8 mouse cellular contexts compared by ENCODE assay signal in the genomic region with DNA sequence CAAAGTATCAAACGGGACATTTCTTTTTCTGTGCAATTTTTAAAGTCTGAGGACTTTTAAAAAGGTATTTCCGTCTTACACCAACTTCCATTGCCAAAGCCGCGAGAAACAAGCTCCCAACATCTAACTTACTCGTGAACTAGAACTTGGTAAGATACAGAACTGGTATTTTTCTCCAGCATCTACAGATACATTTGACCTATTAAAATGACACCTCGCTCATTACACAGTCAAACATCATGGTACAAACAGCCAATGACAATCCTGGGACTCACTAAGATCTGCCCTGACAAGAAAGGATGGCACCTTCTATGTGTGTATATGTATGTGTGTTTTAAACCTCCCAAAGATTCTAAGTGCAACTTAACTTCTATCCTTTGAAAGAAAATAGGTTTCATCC. TPM values are rescaled to one million over a fixed set of nuclear protein-coding genes. Genes with fewer than 3 reads are reported as not detected.
DNase-seq lines count a peak whose midpoint lies in the region; ATAC-seq and TF ChIP-seq lines count a peak whose summit lies in the region.

No protein-coding gene starts in this region.

- DNase-seq in spleen, adult 2 months (ENCODE audit: low read depth in 1 of 2, low spot score in 2 of 2) = peak in 1 of 2 experiments; percentile 45
- DNase-seq in spleen, postnatal 14 days (ENCODE audit: low spot score in 2 of 2) = no peak
- peak; percentile 22 for DNase-seq in embryo, embryonic 9.5 days (ENCODE audit: extremely low spot score)
- DNase-seq in hindbrain, embryonic 14.5 days (ENCODE audit: low spot score) = no peak
- DNase-seq in right cerebral cortex, postnatal 4 days = no peak
- DNase-seq in left cerebral cortex, postnatal 14 days (ENCODE audit: low spot score in 2 of 2) = no peak
- no peak for DNase-seq in frontal cortex, postnatal 10 days (ENCODE audit: low spot score in 2 of 2)

- WGBS in spleen, adult 2 months = under 1% methylated on average over 6 of the region's 6 CpGs
- WGBS in hindbrain, embryonic 14.5 days = 1% methylated on average over 6 of the region's 6 CpGs
- WGBS in midbrain, embryonic 13.5 days = under 1% methylated on average over 6 of the region's 6 CpGs

- TF ChIP-seq CTCF in spleen, adult 2 months (IDR thresholded peaks at IDR 0.05; ENCODE audit: extremely low read depth, insufficient read depth, insufficient read length, insufficient replicate concordance) = no peak

- H3K36me3 ChIP-seq in spleen, adult 2 months (ENCODE audit: control insufficient read depth, insufficient read depth, low read length) = no peaks in the 10 kb centered on the region
- H3K36me3 ChIP-seq in hindbrain, embryonic 14.5 days (replicated peaks; ENCODE audit: control insufficient read depth, insufficient read depth) = no peaks in the 10 kb centered on the region
- no peaks in the 10 kb centered on the region for H3K36me3 ChIP-seq in midbrain, embryonic 13.5 days

- TF ChIP-seq POLR2A in spleen, adult 2 months (IDR thresholded peaks at IDR 0.05; ENCODE audit: low read depth, low read length) = no peak

- H3K9ac ChIP-seq in hindbrain, embryonic 14.5 days = peak overlapping the region; percentile 90
- H3K9ac ChIP-seq in midbrain, embryonic 13.5 days (replicated peaks) = peak overlapping the region; percentile 99

- H3K27me3 ChIP-seq in spleen, adult 2 months (ENCODE audit: control insufficient read depth, insufficient read depth, low read length) = no peaks in the 10 kb centered on the region
- H3K27me3 ChIP-seq in hindbrain, embryonic 14.5 days (ENCODE audit: control insufficient read depth, insufficient read depth, low read length) = no peaks in the 10 kb centered on the region
- H3K27me3 ChIP-seq in midbrain, embryonic 13.5 days = no peaks in the 10 kb centered on the region

- H3K4me1 ChIP-seq in spleen, adult 2 months (ENCODE audit: control insufficient read depth, insufficient read depth, insufficient read length) = peaks cover 3% of the 10 kb centered on the region; the same call in 1 of the 2 replicates
- peaks cover 29% of the 10 kb centered on the region for H3K4me1 ChIP-seq in hindbrain, embryonic 14.5 days (replicated peaks; ENCODE audit: control insufficient read depth, insufficient read depth, low read length)
- peaks cover 34% of the 10 kb centered on the region for H3K4me1 ChIP-seq in midbrain, embryonic 13.5 days (replicated peaks)

- intact Hi-C loops in left cerebral cortex, postnatal 14 days (cut with DNase I) = loop anchor here (5.0 kb wide), 2 partner anchors 60 to 125 kb away; no protein-coding TSS in a partner anchor

- peak overlapping the region; percentile 88 for H3K4me3 ChIP-seq in spleen, adult 2 months (ENCODE audit: extremely low read depth, insufficient read depth, insufficient read length)
- peak overlapping the region; percentile 82 for H3K4me3 ChIP-seq in hindbrain, embryonic 14.5 days (replicated peaks; ENCODE audit: low read length)
- H3K4me3 ChIP-seq in midbrain, embryonic 13.5 days (replicated peaks) = peak overlapping the region; percentile 93

- H3K9me3 ChIP-seq in hindbrain, embryonic 14.5 days (ENCODE audit: control insufficient read depth, low read length) = no peaks in the 10 kb centered on the region
- no peaks in the 10 kb centered on the region for H3K9me3 ChIP-seq in midbrain, embryonic 13.5 days

- no peak for ATAC-seq in hindbrain, embryonic 14.5 days (ENCODE audit: low FRiP score)
- no peak for ATAC-seq in midbrain, embryonic 13.5 days

- peak overlapping the region; percentile 93 for H3K4me2 ChIP-seq in hindbrain, embryonic 14.5 days (replicated peaks)
- peak overlapping the region; percentile 98 for H3K4me2 ChIP-seq in midbrain, embryonic 13.5 days (replicated peaks)

- H3K27ac ChIP-seq in spleen, adult 2 months (ENCODE audit: insufficient read depth, low read length) = no peak overlapping the region
- H3K27ac ChIP-seq in hindbrain, embryonic 14.5 days = peak overlapping the region; percentile 93
- H3K27ac ChIP-seq in midbrain, embryonic 13.5 days = no peak overlapping the region

RNA-seq across cellular contexts. Expression of a gene that starts 1.5 kb away (rescaled TPM):
- polyA plus RNA-seq in spleen, adult 2 months (2012; rRNA removed) = 4.6 and 5.0 TPM in 2 replicates
- polyA plus RNA-seq in hindbrain, embryonic 14.5 days (2014; fragmentation: Nextera tagmentation; extraction: Ambion mirVana) = 16.9 and 18.4 TPM in 2 replicates
- polyA plus RNA-seq in midbrain, embryonic 13.5 days (2015; fragmentation: Nextera tagmentation; extraction: Ambion mirVana) = 20.5 TPM in 2 replicates
- 10 to 100 TPM; 28.5 to 29.1 TPM for total RNA-seq in left cerebral cortex, postnatal 14 days (2021)
